Mouse (Mus musculus) testis, postnatal 14 days (tissue): Measurements from ENCODE around the gene Syncrip.
"Not testable (repeated sequence)": the region's sequence is repeated elsewhere in the genome, so short reads cannot be mapped to it uniquely, and the experiment has no call there.

Source experiments
- DNase-seq: peaks from one replicate; pipeline ENCODE4 v3.0.0; 2021; ENCODE audit warnings: low spot score

Gene Syncrip

DNA sequence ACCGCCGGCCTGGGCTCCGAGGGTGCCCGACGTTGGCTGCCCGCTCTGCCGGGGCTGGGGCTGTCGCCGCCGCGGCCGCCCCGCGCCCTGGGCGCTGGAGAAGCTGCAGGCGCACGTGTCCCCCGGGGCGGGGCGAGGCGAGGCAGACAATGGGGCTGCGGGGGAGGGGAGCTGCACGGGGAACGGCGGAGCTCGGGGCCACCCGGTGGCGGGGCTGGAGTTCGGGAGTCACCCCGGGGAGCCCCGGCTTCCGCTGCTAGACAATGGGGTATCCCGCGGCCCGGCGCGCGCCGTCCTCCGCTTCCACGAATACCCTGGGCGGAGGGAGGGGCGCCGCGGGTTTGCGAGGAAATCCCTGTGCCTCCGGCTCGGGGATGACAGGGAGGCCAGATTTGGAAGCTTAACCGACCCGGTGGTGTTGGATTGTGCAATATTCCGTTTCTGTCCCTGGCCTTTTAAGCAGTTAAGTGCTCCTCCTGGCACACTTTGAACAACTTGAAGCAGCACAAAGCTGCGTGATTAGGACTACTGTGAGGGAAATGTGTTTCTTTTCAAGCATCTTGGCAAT, 539 bp upstream of the Syncrip start:
- no peak for DNase-seq

DNA sequence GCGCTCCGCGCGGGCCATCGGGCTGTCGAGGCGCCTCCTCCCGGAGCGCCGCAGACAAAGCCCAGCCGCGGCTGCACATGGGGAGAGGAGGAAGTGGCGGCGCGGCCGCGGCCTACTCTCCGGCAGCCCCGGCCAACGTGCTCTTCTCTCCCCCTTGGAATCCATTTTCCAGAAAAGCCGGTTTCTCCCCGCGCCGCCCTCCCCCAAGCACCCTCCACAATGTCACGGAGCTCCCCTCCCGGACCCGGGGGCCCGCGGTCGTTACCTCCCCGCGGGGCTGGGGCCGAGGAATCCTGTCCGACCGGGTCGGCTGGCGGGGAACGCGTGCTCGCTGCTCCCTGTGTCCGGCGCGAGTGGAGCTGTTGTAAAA, 598 bp downstream of the Syncrip start:
- DNase-seq: peak; percentile 69

DNA sequence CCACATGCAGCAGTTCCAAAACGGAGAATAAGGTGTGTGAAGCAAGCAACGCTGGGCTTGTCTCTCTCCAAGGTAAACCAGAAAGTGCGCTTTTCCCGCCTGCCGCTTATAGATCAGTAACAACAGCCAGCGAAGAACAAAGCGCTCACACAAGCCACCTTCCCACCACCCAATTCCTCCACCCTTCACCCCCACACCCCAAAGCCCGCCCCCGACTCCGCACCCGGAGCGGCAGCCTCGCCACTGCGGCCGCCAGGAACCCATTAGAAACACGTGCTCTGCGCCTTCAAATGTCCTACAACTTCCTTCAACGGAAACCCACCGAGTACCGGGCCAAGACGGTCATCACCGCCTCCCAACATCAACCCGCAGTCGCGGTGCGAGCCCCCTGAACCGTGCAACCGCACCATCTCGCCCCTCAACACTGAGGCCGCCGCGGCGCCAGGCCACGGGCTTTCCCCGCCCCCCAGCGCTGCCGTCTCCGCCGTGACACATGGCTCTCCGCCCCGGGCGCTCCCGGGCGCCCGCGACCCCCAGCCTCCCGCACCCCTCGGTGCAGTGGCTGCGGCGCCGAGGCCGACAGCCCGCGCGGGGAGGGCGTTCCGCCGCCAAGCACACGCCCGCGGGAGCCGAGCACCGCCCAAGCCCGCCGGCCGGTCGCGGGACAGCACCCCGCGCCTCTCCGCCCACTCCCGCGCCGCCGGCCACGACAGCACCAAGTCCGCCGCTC, 1.1 kb downstream of the Syncrip start:
- DNase-seq: peak; percentile 72

GRCm38 (mm10) chr9:88480120-88480519, 2.3 kb downstream of the Syncrip start:
- DNase-seq: no peak

DNA sequence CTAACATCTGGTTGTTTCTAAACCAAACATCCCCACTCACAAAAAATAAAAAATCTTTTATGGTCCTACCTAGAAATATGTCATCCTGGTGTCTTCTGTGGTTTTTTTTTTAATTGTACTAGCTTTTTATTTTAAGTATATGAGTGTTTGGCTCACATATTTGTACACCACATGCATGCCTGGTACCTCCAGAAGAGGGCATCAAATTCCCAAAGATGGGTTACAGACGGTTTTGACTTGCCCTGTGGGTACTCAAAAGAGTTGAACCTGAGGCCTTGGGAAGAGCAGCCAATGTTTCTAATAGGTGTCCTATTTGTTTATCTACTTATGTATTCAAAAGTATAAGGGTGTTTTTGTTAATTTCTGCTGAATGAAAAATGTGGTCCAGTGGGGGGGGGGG, 6.2 kb downstream of the Syncrip start:
- no peak for DNase-seq

- DNase-seq: not testable (repeated sequence)
Measured at GRCm38 (mm10) chr9:88461017-88461416, 21.4 kb downstream of the Syncrip start.

GRCm38 (mm10) chr9:88439991-88440390, 42.4 kb downstream of the Syncrip start:
- no peak for DNase-seq

DNA sequence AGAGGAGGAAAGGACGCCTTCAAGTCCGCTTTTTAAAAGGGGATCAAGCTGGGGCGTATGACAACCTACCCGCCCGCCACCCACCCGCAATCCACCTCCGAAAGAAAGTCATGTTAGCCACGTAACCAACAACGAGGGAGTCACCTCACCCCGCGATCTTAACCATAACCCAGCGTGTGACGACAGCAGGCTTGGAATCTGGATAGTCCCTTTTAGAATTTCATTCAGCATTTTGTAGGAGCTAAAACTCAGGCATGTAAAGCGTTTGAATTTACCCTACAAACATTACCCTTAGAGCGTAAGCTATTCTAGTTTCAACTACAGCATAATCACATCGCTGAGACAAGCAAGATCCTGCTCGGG, 43.2 kb downstream of the Syncrip start:
- no peak for DNase-seq

GRCm38 (mm10) chr9:88438555-88439237, 43.7 kb downstream of the Syncrip start, which contains the start of gene Snx14:
Snx14 (minus strand) TSS chr9:88438958.
- DNase-seq: peak; percentile 95

GRCm38 (mm10) chr9:88438237-88438554, 44.2 kb downstream of the Syncrip start:
- no peak for DNase-seq

DNA sequence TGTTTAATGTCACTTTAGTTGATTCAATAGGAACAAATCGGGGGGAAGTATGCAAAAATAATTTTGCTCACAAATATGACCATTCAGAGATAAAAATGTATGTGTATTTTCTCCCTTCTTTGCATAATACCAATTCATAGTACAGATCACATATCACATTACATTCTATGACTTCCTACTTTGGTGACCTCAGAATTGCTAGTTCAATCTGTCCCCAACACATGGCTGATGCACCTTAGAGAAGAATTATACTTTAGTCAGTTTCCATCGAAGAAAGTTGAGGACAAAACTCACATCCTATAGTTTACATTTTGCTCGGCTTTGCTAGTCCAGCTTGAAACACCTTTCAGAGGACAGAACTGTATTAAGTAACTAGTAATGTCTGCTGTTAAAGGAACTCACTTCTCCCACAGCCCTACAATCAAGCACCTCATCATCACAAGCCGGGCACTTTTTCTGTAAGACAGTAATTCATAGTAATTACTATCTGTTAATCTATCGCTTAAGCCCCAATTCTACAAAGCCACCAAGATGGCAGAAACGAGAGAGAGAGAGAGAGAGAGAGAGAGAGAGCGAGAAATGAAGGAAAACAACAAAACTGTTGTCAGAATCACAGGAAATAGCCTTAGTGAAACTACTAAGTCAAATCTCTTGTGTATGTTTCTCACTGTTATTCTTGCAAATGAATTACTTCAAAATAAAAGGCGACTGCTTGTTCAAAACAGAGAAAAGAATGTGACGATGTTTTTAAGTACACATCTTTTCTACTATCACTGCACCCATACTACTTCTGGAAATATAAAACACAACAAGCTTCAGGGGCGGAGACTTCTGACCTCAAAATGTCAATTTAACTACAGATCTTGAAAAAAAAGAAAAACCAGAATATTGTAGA, 44.8 kb downstream of the Syncrip start:
- no peak for DNase-seq

GRCm38 (mm10) chr9:88424356-88424755, 58.0 kb downstream of the Syncrip start:
- no peak for DNase-seq

- DNase-seq: no peak
Measured at GRCm38 (mm10) chr9:88422428-88422827, 59.9 kb downstream of the Syncrip start.

GRCm38 (mm10) chr9:88416752-88417151, 65.6 kb downstream of the Syncrip start:
- no peak for DNase-seq

DNA sequence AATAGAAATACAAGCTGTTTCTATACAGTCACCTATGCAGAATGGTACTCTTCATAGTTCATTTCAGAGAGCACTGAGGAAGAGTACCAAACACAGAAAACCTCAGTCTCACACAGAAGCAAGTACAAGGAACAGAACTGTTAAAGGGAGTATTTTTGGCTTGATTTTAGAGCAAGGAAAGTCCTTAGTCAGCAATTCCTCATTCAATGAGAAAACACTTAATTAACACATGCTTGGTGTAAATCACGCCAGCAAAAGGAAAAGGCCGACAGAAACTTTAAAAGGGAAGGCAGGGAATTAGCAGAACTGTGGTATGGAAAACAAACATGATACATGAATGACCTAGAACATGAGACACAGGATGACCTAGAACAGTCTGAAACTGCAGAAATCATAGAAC, 72.4 kb downstream of the Syncrip start:
- no peak for DNase-seq

GRCm38 (mm10) chr9:88404515-88404914, 77.9 kb downstream of the Syncrip start:
- DNase-seq: no peak

DNA sequence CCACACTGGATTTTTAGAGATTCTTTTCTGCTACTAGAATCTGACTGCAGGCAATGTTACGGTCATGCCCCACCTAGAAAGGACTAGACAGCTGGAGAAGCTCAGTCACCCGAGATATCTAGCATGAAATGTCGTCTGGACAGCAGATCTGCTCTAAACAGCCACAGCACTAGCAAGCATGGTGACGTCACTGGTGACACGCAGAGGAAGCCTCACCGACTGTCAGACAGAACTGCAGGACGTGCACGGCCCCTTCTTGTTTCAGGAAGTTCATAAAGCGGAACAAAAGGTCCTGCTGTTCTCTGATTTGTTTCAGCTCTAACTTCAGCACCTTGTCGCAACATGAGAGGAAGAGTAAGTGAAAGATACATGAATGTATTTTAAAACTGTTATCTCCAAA, 78.3 kb downstream of the Syncrip start:
- DNase-seq: no peak

DNA sequence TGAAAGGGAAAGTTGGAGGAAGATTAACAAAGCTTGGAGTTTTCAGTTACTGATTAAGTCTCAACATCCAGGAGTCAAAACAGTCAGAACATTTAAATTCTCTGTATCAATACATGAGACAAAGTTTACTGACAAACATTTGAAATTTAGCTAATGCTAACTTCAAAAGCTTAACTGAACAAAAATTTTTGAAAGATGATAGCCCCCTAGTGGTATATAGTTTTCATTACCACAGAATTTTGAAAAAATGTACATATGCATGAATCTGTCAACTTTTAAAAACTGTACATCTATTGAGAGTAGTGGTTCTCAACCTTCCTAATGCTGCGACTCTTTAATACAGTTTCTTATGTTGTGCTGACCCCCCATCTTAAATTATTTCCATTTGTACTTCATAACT, 83.9 kb downstream of the Syncrip start:
- no peak for DNase-seq
